Mouse (Mus musculus) intestine, embryonic 14.5 days (tissue): ENCODE measurements around the gene Zfp598. TPM values are rescaled to one million over a fixed set of nuclear protein-coding genes. Genes with fewer than 3 reads are reported as not detected.
"Not testable (repeated sequence)": the region's sequence is repeated elsewhere in the genome, so short reads cannot be mapped to it uniquely, and the experiment has no call there.

ENCODE experiments used
- ATAC-seq: fragments of 200-750 bp; cut with Nextera tagmentation; replicated peaks from 2 replicates; pipeline ENCODE4 v1.8.0; 2017; ENCODE audit warnings: low read depth, moderate number of reproducible peaks, moderate TSS enrichment, moderate library complexity; ENCODE audit not compliant: low FRiP score, low TSS enrichment
- DNase-seq: peaks from one replicate; pipeline ENCODE4 v3.0.0-alpha.2; 2018; ENCODE audit warnings: low spot score
- H3K27ac ChIP-seq: fragments of 300-500 bp; sonication (generic); 2 replicates; pipeline ENCODE4 v1.5.1; 2014; ENCODE audit warnings: low read depth, mild to moderate bottlenecking, control low read depth
- H3K27me3 ChIP-seq: fragments of 300-500 bp; sonication (generic); replicated peaks from 2 replicates; pipeline ENCODE4 v1.6.1; 2014; ENCODE audit warnings: low read length, control low read depth; ENCODE audit not compliant: control insufficient read depth, insufficient read depth
- H3K36me3 ChIP-seq: fragments of 300-500 bp; sonication (generic); 2 replicates; pipeline ENCODE4 v1.6.1; 2014; ENCODE audit warnings: low read length, control low read depth; ENCODE audit not compliant: control insufficient read depth, insufficient read depth
- H3K4me1 ChIP-seq: fragments of 300-500 bp; sonication (generic); replicated peaks from 2 replicates; pipeline ENCODE4 v1.6.1; 2014; ENCODE audit warnings: low read length, control low read depth, mixed read lengths; ENCODE audit not compliant: control insufficient read depth, insufficient read depth
- H3K4me2 ChIP-seq: fragments of 300-500 bp; sonication (generic); 2 replicates; pipeline ENCODE4 v1.6.1; 2014; ENCODE audit warnings: low read length
- H3K4me3 ChIP-seq: fragments of 300-500 bp; sonication (generic); 2 replicates; pipeline ENCODE4 v1.5.1; 2014; ENCODE audit warnings: low read depth, low read length, control low read depth, mixed read lengths
- H3K9ac ChIP-seq: fragments of 300-500 bp; sonication (generic); 2 replicates; pipeline ENCODE4 v1.6.1; 2014; ENCODE audit warnings: mild to moderate bottlenecking, low read length
- H3K9me3 ChIP-seq: fragments of 300-500 bp; sonication (generic); 2 replicates; pipeline ENCODE4 v1.6.1; 2016; ENCODE audit warnings: low read length, control low read depth; ENCODE audit not compliant: control insufficient read depth
- WGBS: fragments of 180-500 bp; shearing (Covaris S2); extraction: QIAGEN DNeasy Blood & Tissue Kit; methylation state at CpG from one replicate; pipeline ENCODE4 v1.1.7; 2014; 5-methylcytosine and 5-hydroxymethylcytosine counted together
- polyA plus RNA-seq: library from polyadenylated mRNA; unstranded; fragments of >200 nt; fragmentation: Nextera tagmentation; extraction: Ambion mirVana; gene quantifications from 2 replicates; pipeline ENCODE4 v1.2.1, GENCODE M21; 2014

Zfp598 gene
- polyA plus RNA-seq, 1 experiment from 2014 or later, result 30.6 TPM

DNA sequence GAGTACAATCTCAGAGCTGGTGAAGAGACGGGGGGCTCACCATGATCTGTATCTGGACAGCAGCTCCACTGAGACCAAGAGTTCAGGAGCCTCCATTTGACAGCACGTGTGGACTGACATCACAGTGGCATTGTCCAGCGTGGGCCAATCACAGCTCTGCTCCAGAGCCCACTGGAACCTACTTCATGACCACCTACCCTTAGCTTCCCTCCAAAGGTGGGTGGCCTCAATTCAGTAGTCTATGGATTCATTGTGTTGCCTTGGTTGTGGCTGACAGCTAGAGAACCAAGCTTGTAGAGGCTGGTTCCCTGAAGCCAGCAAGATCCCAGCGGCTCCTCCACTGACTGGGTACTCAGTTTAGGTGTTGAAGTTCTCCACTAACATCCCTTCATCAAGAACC, 48.5 kb downstream of the Zfp598 start, which contains the start of the genes Rnf151 and Rps2:
TSS of gene Rnf151 (minus strand) at position 121 of the 400 bp plus-strand sequence.
TSS of gene Rps2 (plus strand) at position 174 of the 400 bp plus-strand sequence.
- Histone ChIP-seq H3K9me3 (no peaks in the 10 kb centered on the region), H3K36me3 (peaks cover 35% of the 10 kb centered on the region), H3K4me2 (peak within 1 kb of the TSS; percentile 67), H3K27ac (no peak within 1 kb of the TSS), H3K4me3 (peak within 1 kb of the TSS; percentile 92), H3K9ac (no peak within 1 kb of the TSS), H3K4me1 (peaks cover 18% of the 10 kb centered on the region), H3K27me3 (no peaks in the 10 kb centered on the region)
- DNase-seq, result no peak
- WGBS, result 77% methylated on average over 4 of the region's 4 CpGs
- no peak for ATAC-seq

DNA sequence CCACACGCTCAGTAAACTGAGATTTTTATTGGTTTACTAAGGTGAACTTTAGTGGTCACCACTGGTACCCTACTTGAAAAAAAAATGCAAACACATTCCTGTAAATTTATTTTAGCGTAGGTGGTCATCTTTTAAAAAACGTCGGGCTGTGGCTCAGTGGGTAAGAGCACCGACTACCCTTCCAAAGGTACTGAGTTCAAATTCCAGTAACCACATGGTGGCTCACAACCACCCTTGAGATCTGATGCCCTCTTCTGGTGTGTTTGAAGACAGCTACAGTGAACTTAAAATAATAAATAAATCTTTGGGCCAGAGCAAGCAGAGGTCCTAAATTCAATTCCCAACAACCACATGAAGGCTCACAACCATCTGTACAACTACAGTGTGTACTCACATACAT, 49.5 kb downstream of the Zfp598 start:
- H3K4me1 ChIP-seq, result peaks cover 23% of the 10 kb centered on the region
- H3K9ac ChIP-seq, result peak overlapping the region; percentile 94

DNA sequence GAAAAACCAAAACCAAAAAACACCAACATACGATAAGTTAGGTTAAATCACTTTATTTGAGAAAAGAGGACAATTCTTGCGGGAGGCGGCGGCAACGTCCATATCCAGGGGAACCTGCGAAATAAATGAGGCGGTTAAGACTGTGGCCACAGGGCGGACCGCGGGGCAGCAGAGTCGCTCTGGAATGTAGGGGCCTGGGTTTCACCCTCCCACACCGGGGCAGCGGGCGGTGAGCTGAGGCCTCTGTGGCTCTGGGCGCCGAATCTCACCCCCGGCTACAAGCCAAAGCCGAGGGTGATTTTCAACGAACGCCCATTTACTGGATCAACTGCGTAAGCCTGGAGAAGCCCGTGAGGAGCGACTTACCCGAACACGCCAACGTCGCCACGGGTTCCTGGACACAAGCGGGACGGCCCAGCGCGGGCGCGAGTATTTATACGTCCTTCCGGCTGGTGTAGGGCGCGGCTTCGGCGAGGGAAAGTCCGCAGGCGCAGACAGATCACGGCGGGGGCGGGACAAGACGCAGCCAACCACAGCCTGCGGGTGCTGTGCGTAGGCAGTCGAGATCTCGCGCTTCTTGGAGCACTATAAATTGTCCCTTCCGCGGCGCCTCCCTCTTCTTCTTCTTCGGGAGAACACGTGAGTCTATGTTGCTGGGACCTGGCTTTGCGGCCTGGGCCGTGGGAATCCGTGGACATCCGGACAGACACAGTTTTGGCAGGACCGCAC, 50.2 kb downstream of the Zfp598 start:
- Histone ChIP-seq H3K36me3 (peaks cover 35% of the 10 kb centered on the region), H3K4me2 (peak overlapping the region; percentile 67), H3K27me3 (no peaks in the 10 kb centered on the region), H3K4me1 (peaks cover 23% of the 10 kb centered on the region), H3K9me3 (no peaks in the 10 kb centered on the region), H3K9ac (peak overlapping the region; percentile 94), H3K27ac (peak overlapping the region; percentile 83), H3K4me3 (peak overlapping the region; percentile 92)
- under 1% methylated on average over 61 of the region's 61 CpGs for WGBS
- ATAC-seq (peak; percentile 97), DNase-seq (peak; percentile 98)

More for the DNA sequence above, 49.5 kb downstream of the Zfp598 start:
- WGBS, result 66% methylated on average over 5 of the region's 5 CpGs
- not testable (repeated sequence) for ATAC-seq, H3K9me3 ChIP-seq, H3K27me3 ChIP-seq, DNase-seq, H3K27ac ChIP-seq
- Histone ChIP-seq H3K4me2 (peak overlapping the region; percentile 67), H3K36me3 (peaks cover 35% of the 10 kb centered on the region), H3K4me3 (peak overlapping the region; percentile 92)

DNA sequence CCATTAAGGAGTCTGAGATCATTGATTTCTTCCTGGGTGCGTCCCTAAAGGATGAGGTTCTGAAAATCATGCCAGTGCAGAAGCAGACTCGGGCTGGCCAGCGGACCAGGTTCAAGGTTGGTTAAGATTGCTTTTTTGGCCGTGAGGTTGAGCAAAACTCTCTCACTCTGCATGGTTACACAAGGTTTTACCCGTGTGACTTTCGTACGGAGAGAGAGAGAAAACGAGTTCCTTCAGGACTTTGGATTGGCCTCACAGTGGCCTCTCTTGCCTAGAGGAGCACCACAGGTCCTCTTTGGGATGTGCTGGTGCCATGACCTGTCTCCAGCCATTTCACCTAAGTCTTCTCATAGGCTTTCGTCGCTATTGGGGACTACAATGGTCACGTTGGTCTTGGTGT, 51.1 kb downstream of the Zfp598 start:
- Histone ChIP-seq H3K9ac (peak overlapping the region; percentile 94), H3K4me3 (peak overlapping the region; percentile 92), H3K36me3 (peaks cover 35% of the 10 kb centered on the region), H3K4me2 (peak overlapping the region; percentile 67), H3K4me1 (peaks cover 23% of the 10 kb centered on the region)
- ATAC-seq, DNase-seq, H3K27ac ChIP-seq, H3K27me3 ChIP-seq, H3K9me3 ChIP-seq: not testable (repeated sequence)
- WGBS, result 0% methylated on average over 10 of the region's 11 CpGs

DNA sequence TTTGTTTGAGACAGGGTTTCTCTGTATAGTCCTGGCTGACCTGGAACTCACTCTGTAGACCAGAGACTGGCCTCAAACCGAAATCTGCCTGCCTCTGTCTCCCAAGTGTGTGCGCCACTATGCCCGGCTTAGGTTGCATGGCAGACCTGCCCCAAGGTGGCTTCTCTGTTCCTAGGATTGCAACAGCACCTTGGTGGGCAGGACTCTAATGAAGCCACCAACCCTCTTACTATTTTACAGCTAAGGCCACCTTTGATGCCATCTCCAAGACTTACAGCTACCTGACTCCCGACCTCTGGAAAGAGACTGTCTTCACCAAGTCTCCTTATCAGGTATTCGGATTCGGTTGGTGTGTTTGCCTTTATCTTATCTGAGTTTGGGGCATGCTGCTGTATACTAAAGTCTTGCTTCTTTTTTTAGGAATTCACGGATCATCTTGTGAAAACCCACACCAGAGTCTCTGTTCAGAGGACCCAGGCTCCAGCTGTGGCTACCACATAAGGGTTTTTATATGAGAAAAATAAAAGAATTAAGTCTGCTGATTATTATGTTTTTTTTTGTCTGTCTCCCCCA, 52.0 kb downstream of the Zfp598 start:
- not testable (repeated sequence) for H3K27ac ChIP-seq, DNase-seq, ATAC-seq, H3K27me3 ChIP-seq, H3K9me3 ChIP-seq
- Histone ChIP-seq H3K9ac (peak overlapping the region; percentile 94), H3K36me3 (peaks cover 28% of the 10 kb centered on the region), H3K4me3 (peak overlapping the region; percentile 92), H3K4me2 (peak overlapping the region; percentile 67), H3K4me1 (peaks cover 23% of the 10 kb centered on the region)
- WGBS, result 56% methylated on average over 7 of the region's 7 CpGs

DNA sequence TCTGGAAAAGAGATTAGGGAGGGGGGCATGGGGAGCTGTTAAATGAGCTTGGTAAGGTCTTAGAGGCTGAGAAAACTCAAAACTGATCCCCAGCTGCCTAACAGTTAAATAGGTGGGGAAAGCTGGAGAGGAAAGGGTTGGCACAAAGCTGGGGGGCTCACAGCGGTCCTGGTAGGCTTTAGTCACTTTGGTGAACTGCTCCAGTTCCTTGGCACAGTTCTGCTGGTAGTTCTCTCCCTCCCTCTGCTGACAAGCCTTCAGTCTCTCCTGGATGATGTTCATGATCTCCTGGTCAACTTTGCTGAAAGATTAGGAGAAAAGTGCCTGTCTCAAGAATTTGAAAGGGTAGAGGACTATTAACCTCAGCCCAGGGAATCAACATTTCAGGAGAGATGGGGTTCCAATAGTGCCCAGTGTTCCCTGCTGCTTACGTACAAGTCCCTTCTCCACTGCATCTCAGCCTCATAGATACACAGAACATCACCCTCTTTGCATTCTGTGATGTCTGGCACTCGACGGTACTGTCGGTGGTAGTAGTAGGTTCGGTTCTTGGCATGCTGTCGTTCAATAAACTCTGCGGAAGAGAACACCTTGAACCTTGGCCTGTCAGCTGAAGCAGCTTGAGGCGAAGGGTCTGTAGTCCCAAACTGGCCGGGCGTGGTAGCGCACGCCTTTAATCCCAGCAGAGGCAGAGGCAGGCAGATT, 52.9 kb downstream of the Zfp598 start:
- Histone ChIP-seq H3K27ac (no peak overlapping the region), H3K4me2 (peak overlapping the region; percentile 67), H3K36me3 (peaks cover 21% of the 10 kb centered on the region), H3K27me3 (no peaks in the 10 kb centered on the region), H3K9me3 (no peaks in the 10 kb centered on the region), H3K4me3 (0 out of 2 replicates have a peak overlapping the region, but pooled peaks have one; percentile 70), H3K9ac (peak overlapping the region; percentile 72; the same call in 1 of the 2 replicates), H3K4me1 (peaks cover 23% of the 10 kb centered on the region)
- ATAC-seq (no peak), DNase-seq (no peak)
- WGBS, result 36% methylated on average over 13 of the region's 13 CpGs

DNA sequence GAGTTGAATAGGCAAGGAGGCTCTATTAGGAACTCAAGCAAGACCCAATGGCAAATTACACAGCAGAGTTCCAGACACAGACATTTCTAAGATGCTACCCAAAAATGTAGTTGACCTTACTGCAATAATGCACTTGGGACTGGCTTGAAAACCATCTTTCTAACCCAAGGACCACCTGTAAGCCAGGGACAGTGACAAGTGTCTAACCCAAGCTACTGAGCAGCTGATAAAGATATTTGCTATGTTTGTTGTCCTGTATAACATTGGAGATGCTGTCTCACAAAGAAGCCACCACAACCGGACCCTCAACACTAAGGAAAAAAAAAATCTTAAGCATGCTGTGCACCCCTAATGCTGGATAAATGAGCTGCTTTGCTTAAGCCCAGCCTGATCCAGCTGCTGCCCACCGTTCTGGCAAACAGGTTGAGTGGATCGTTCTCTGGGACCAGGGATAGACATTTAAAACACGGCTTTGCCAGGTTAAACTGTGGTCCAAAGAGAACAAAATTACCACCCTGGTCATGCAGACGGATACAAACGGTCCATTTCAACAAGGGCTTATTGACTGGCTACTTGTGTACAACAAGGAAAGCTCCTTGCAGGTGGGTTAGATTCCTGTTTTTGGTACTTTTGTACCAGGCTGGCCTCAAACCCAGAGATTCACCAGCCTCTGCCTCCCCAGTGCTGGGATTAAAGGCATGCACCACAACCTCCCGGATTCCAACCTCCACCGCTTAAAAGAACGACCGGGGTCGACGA, 53.8 kb downstream of the Zfp598 start:
- under 1% methylated on average over 12 of the region's 12 CpGs for WGBS
- Histone ChIP-seq H3K4me1 (peaks cover 23% of the 10 kb centered on the region), H3K27ac (0 out of 2 replicates have a peak overlapping the region, but pooled peaks have one; percentile 62), H3K4me3 (peak overlapping the region; percentile 70), H3K9ac (peak overlapping the region; percentile 72), H3K9me3 (no peaks in the 10 kb centered on the region), H3K27me3 (no peaks in the 10 kb centered on the region), H3K36me3 (peaks cover 18% of the 10 kb centered on the region), H3K4me2 (peak overlapping the region; percentile 67)
- DNase-seq (no peak), ATAC-seq (no peak)

DNA sequence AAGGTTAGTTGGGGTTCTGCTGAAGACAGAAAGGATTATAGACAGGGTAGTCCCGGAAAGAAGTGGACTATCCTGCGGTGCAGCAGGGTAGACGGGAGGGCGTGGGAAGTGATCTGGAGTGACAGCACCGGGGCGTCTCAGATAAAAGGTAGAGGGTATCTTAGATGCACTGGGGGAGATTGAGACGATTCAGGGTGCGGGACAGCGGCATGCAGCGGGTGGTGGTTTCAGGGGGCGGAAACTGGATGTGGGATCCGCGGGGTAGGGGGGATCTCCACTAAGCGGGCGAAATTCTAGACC, 54.3 kb downstream of the Zfp598 start:
- no peaks in the 10 kb centered on the region for H3K9me3 ChIP-seq
- no peak for DNase-seq
- peak overlapping the region; percentile 62 for H3K27ac ChIP-seq
- no peaks in the 10 kb centered on the region for H3K27me3 ChIP-seq
- under 1% methylated on average over 15 of the region's 15 CpGs for WGBS
- no peak for ATAC-seq
- peak overlapping the region; percentile 70 for H3K4me3 ChIP-seq
- H3K4me1 ChIP-seq, result peaks cover 23% of the 10 kb centered on the region
- H3K9ac ChIP-seq, result peak overlapping the region; percentile 72
- peak overlapping the region; percentile 67 for H3K4me2 ChIP-seq
- peaks cover 18% of the 10 kb centered on the region for H3K36me3 ChIP-seq
